Mouse (Mus musculus) liver, postnatal 0 days (tissue): ENCODE results near the gene Erich6b.

Experiments
- CTCF ChIP-seq: sonication (generic); IDR thresholded peaks from 2 replicates; pipeline ENCODE4 v1.5.1; 2016; ENCODE audit warnings: antibody characterized with exemption, low read depth
- EP300 ChIP-seq: IDR thresholded peaks from 2 replicates; pipeline ENCODE4 v1.6.1; 2016; ENCODE audit warnings: antibody characterized with exemption, low read depth, mild to moderate bottlenecking

DNA sequence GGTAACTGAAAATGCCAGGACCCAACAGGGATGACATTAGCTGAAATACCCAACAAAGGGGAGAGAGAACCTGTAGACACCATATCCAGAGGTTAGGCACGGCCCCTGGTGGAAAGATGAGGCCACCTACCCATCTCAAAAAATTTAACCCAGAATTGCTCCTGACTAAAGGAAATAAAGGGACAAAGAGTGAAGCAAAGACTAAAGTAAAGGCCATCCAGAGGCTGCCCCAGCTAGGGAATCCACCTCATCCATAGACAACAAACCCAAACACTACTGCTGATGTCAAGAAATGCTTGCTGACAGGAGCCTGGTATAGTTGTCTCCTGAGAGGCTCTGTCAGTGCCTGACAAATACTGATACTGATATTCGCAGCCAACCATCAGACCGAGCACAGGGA lies 69.7 kb downstream of the Erich6b start:
- no peak for TF ChIP-seq CTCF
- no peak for TF ChIP-seq EP300
